Mouse (Mus musculus): ENCODE measurements around the gene Fermt3.
"Not testable (repeated sequence)": the region's sequence is repeated elsewhere in the genome, so short reads cannot be mapped to it uniquely, and the experiment has no call there.

Gene Fermt3

GRCm38 (mm10) chr19:7019191-7019590 is at the start of gene Fermt3:
Fermt3 (minus strand) TSS chr19:7019469.
- DNase-seq (ENCODE audit: low spot score), result no peak

- peak; percentile 63 for DNase-seq (ENCODE audit: low spot score)
Measured at GRCm38 (mm10) chr19:7068136-7068535, 48.9 kb upstream of the Fermt3 start.

- no peak for DNase-seq (ENCODE audit: low spot score)
Measured at GRCm38 (mm10) chr19:7067344-7068050, 48.2 kb upstream of the Fermt3 start.

- DNase-seq (ENCODE audit: low spot score), result no peak
Measured at GRCm38 (mm10) chr19:7066828-7067342, 47.6 kb upstream of the Fermt3 start.

- no peak for DNase-seq (ENCODE audit: low spot score)
Measured at GRCm38 (mm10) chr19:7066034-7066827, 47.0 kb upstream of the Fermt3 start.

- peak; percentile 68 for DNase-seq (ENCODE audit: low spot score)
Measured at GRCm38 (mm10) chr19:7064571-7064970, 45.3 kb upstream of the Fermt3 start.

GRCm38 (mm10) chr19:7062916-7063315 is 43.6 kb upstream of the Fermt3 start:
- no peak for DNase-seq (ENCODE audit: low spot score)

- DNase-seq (ENCODE audit: low spot score), result no peak
Measured at GRCm38 (mm10) chr19:7062110-7062509, 42.8 kb upstream of the Fermt3 start.

GRCm38 (mm10) chr19:7058541-7058940 is 39.3 kb upstream of the Fermt3 start:
- DNase-seq (ENCODE audit: low spot score), result no peak

- peak; percentile 44 for DNase-seq (ENCODE audit: low spot score)
Measured at GRCm38 (mm10) chr19:7057722-7058207, 38.5 kb upstream of the Fermt3 start.

- DNase-seq (ENCODE audit: low spot score), result no peak
Measured at GRCm38 (mm10) chr19:7057126-7057721, 38.0 kb upstream of the Fermt3 start.

- DNase-seq (ENCODE audit: low spot score), result peak; percentile 41
Measured at GRCm38 (mm10) chr19:7056248-7057087, 37.2 kb upstream of the Fermt3 start, which contains the start of gene Macrod1. Macrod1 (plus strand) TSS chr19:7056810.

- DNase-seq (ENCODE audit: low spot score), result no peak
Measured at GRCm38 (mm10) chr19:7055173-7055572, 35.9 kb upstream of the Fermt3 start.

GRCm38 (mm10) chr19:7054772-7055171 is 35.5 kb upstream of the Fermt3 start:
- DNase-seq (ENCODE audit: low spot score), result no peak

- DNase-seq (ENCODE audit: low spot score), result not testable (repeated sequence)
Measured at GRCm38 (mm10) chr19:7053382-7053781, 34.1 kb upstream of the Fermt3 start.

- no peak for DNase-seq (ENCODE audit: low spot score)
Measured at GRCm38 (mm10) chr19:7044706-7045105, 25.4 kb upstream of the Fermt3 start.

GRCm38 (mm10) chr19:7044279-7044678 is 25.0 kb upstream of the Fermt3 start:
- no peak for DNase-seq (ENCODE audit: low spot score)

- no peak for DNase-seq (ENCODE audit: low spot score)
Measured at GRCm38 (mm10) chr19:7041171-7041570, 21.9 kb upstream of the Fermt3 start.

GRCm38 (mm10) chr19:7040637-7041130 is 21.4 kb upstream of the Fermt3 start:
- no peak for DNase-seq (ENCODE audit: low spot score)

- DNase-seq (ENCODE audit: low spot score), result peak; percentile 99
Measured at GRCm38 (mm10) chr19:7039841-7040636, 20.8 kb upstream of the Fermt3 start, which contains the start of gene Stip1. Stip1 (minus strand) TSS chr19:7039967.
